Mouse (Mus musculus): ENCODE results near the gene Fcrl5. TPM values are rescaled to one million over a fixed set of nuclear protein-coding genes. Genes with fewer than 3 reads are reported as not detected.
A peak's percentile ranks its signal among the peaks of the same experiment; 100 is the strongest.

Fcrl5 gene
- polyA plus RNA-seq, 1 experiment: not detected

GRCm38 (mm10) chr3:87518425-87518824, 82.9 kb downstream of the Fcrl5 start:
- Histone ChIP-seq H3K4me3 (replicated peaks; ENCODE audit: control insufficient read depth, low read depth, low read length) (no peak overlapping the region), H3K4me1 (ENCODE audit: control insufficient read depth, insufficient read depth, low read length) (no peaks in the 10 kb centered on the region; the same call in 1 of the 2 replicates), H3K27ac (ENCODE audit: control insufficient read depth, insufficient read depth, low read depth, low read length, poor library complexity) (no peak overlapping the region)
- TF ChIP-seq POLR2A (IDR thresholded peaks at IDR 0.05; ENCODE audit: borderline replicate concordance, control insufficient read depth, low read depth, low read length) (no peak), CTCF (IDR thresholded peaks at IDR 0.05; ENCODE audit: control insufficient read depth, insufficient read depth, low read length) (no peak)

GRCm38 (mm10) chr3:87521126-87521525, 85.6 kb downstream of the Fcrl5 start:
- Histone ChIP-seq H3K4me1 (ENCODE audit: control insufficient read depth, insufficient read depth, low read length) (no peaks in the 10 kb centered on the region; the same call in 1 of the 2 replicates), H3K4me3 (replicated peaks; ENCODE audit: control insufficient read depth, low read depth, low read length) (no peak overlapping the region), H3K27ac (ENCODE audit: control insufficient read depth, insufficient read depth, low read depth, low read length, poor library complexity) (no peak overlapping the region)
- no peak for TF ChIP-seq POLR2A (IDR thresholded peaks at IDR 0.05; ENCODE audit: borderline replicate concordance, control insufficient read depth, low read depth, low read length)
- 18% methylated on average over 4 of the region's 4 CpGs for WGBS

GRCm38 (mm10) chr3:87521833-87522232, 86.3 kb downstream of the Fcrl5 start:
- no peak for TF ChIP-seq CTCF (IDR thresholded peaks at IDR 0.05; ENCODE audit: control insufficient read depth, insufficient read depth, low read length)
- Histone ChIP-seq H3K27ac (ENCODE audit: control insufficient read depth, insufficient read depth, low read depth, low read length, poor library complexity) (no peak overlapping the region), H3K4me3 (replicated peaks; ENCODE audit: control insufficient read depth, low read depth, low read length) (no peak overlapping the region), H3K4me1 (ENCODE audit: control insufficient read depth, insufficient read depth, low read length) (no peaks in the 10 kb centered on the region; the same call in 1 of the 2 replicates)
- 56% methylated on average over 1 of the region's 1 CpGs for WGBS

DNA sequence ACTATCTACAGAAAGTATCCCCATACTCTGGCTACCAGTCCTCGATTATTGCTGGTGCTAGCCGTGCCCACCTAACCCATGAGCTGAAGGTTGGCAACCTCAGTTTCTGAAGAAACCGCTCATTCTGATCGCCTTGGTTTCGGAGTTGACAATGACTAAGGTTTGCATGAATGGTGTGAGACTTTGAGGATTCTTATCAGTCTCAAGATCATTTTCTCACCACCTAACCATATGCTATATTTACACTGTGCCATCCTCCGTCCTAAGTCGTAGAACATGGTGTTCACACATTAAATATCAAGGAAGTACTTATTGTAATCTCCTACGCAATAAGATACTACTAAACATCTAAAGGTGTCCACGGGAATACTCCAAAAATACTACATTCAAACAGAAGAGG, 88.1 kb downstream of the Fcrl5 start:
- 77% methylated on average over 9 of the region's 9 CpGs for WGBS
- no peak overlapping the region for H3K27ac ChIP-seq (ENCODE audit: control insufficient read depth, insufficient read depth, low read depth, low read length, poor library complexity)
- TF ChIP-seq CTCF (IDR thresholded peaks at IDR 0.05; ENCODE audit: control insufficient read depth, insufficient read depth, low read length) (no peak), POLR2A (IDR thresholded peaks at IDR 0.05; ENCODE audit: borderline replicate concordance, control insufficient read depth, low read depth, low read length) (no peak)
- no peak overlapping the region for H3K4me3 ChIP-seq (replicated peaks; ENCODE audit: control insufficient read depth, low read depth, low read length)
- H3K4me1 ChIP-seq (ENCODE audit: control insufficient read depth, insufficient read depth, low read length): no peaks in the 10 kb centered on the region; the same call in 1 of the 2 replicates

DNA sequence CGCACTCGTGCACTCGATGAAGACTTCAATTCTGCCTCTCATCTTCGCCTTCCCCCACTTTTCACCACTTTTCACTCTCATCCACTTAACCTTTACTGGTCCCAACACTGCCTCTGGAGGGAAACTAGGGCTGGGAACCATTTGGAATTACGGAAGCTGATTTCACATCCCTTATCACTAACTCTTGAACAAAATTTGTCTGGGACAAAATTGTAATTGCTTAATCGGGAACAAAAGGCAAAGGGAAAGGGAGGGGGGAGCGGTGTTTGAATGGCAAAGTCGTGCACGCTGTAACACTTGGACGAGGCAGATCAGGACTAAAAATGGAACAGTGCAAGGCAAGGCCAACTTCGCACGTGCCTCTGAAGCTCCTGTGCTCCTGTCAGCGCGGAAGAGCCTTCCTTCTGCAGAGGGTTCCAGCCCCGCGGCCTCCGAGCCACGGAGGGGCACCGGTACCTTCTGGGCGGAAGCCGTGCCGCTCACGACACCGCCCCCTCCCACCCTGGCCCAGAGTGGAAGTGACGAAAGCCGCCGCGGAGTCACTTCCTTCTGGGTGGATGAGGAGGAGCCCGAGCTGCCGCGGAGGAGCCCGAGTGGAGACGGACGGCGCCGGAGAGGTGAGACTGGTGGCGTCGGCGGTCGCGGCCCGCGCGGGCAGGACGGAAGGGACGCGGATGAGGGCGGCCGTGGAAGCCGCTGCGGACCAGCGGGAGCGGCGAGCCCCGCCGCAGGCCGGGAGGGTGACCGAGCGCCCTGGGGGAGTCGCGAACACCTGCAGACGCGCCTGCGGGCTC, 89.7 kb downstream of the Fcrl5 start, which contains the start of gene Etv3:
Gene Etv3, plus strand, starts transcription at position 365 of the 794 bp plus-strand sequence.
- no peaks in the 10 kb centered on the region; the same call in 1 of the 2 replicates for H3K4me1 ChIP-seq (ENCODE audit: control insufficient read depth, insufficient read depth, low read length)
- WGBS: 6% methylated on average over 64 of the region's 64 CpGs
- H3K27ac ChIP-seq (ENCODE audit: control insufficient read depth, insufficient read depth, low read depth, low read length, poor library complexity): peak within 1 kb of the TSS; percentile 88
- H3K4me3 ChIP-seq (replicated peaks; ENCODE audit: control insufficient read depth, low read depth, low read length): peak within 1 kb of the TSS; percentile 69
- TF ChIP-seq CTCF (IDR thresholded peaks at IDR 0.05; ENCODE audit: control insufficient read depth, insufficient read depth, low read length): no peak
- peak; percentile 88; the same call in 1 of the 2 replicates for TF ChIP-seq POLR2A (IDR thresholded peaks at IDR 0.05; ENCODE audit: borderline replicate concordance, control insufficient read depth, low read depth, low read length)

- H3K27ac ChIP-seq (ENCODE audit: control insufficient read depth, insufficient read depth, low read depth, low read length, poor library complexity): peak overlapping the region; percentile 88
- peak overlapping the region; percentile 69 for H3K4me3 ChIP-seq (replicated peaks; ENCODE audit: control insufficient read depth, low read depth, low read length)
- no peak for TF ChIP-seq CTCF (IDR thresholded peaks at IDR 0.05; ENCODE audit: control insufficient read depth, insufficient read depth, low read length)
- no peak for TF ChIP-seq POLR2A (IDR thresholded peaks at IDR 0.05; ENCODE audit: borderline replicate concordance, control insufficient read depth, low read depth, low read length)
- WGBS: 3% methylated on average over 27 of the region's 27 CpGs
- no peaks in the 10 kb centered on the region; the same call in 1 of the 2 replicates for H3K4me1 ChIP-seq (ENCODE audit: control insufficient read depth, insufficient read depth, low read length)
These were observed 90.4 kb downstream of the Fcrl5 start for GRCm38 (mm10) chr3:87525837-87526570.

GRCm38 (mm10) chr3:87527139-87527538, 91.6 kb downstream of the Fcrl5 start:
- Histone ChIP-seq H3K4me3 (replicated peaks; ENCODE audit: control insufficient read depth, low read depth, low read length) (no peak overlapping the region), H3K27ac (ENCODE audit: control insufficient read depth, insufficient read depth, low read depth, low read length, poor library complexity) (no peak overlapping the region), H3K4me1 (ENCODE audit: control insufficient read depth, insufficient read depth, low read length) (no peaks in the 10 kb centered on the region; the same call in 1 of the 2 replicates)
- TF ChIP-seq POLR2A (IDR thresholded peaks at IDR 0.05; ENCODE audit: borderline replicate concordance, control insufficient read depth, low read depth, low read length) (no peak), CTCF (IDR thresholded peaks at IDR 0.05; ENCODE audit: control insufficient read depth, insufficient read depth, low read length) (no peak)
- WGBS: 52% methylated on average over 12 of the region's 12 CpGs

- 61% methylated on average over 8 of the region's 8 CpGs for WGBS
- no peak overlapping the region for H3K4me3 ChIP-seq (replicated peaks; ENCODE audit: control insufficient read depth, low read depth, low read length)
- TF ChIP-seq CTCF (IDR thresholded peaks at IDR 0.05; ENCODE audit: control insufficient read depth, insufficient read depth, low read length): no peak
- no peak for TF ChIP-seq POLR2A (IDR thresholded peaks at IDR 0.05; ENCODE audit: borderline replicate concordance, control insufficient read depth, low read depth, low read length)
- no peaks in the 10 kb centered on the region; the same call in 1 of the 2 replicates for H3K4me1 ChIP-seq (ENCODE audit: control insufficient read depth, insufficient read depth, low read length)
- no peak overlapping the region for H3K27ac ChIP-seq (ENCODE audit: control insufficient read depth, insufficient read depth, low read depth, low read length, poor library complexity)
These were observed 92.4 kb downstream of the Fcrl5 start for GRCm38 (mm10) chr3:87528021-87528420.

Measured in bone marrow, adult 2 months (tissue).